In genomic region chr8:45410882-45411281, GRCm38 (mm10) we compare ENCODE assay signal across 8 mouse cellular contexts. TPM values are rescaled to one million over a fixed set of nuclear protein-coding genes. Genes with fewer than 3 reads are reported as not detected.
DNase-seq lines count a peak whose midpoint lies in the region; ATAC-seq and TF ChIP-seq lines count a peak whose summit lies in the region.

TSS of gene Tlr3 (minus strand) at chr8:45411080.

- no peaks in the 10 kb centered on the region for H3K9me3 ChIP-seq in heart, embryonic 16.5 days (replicated peaks; ENCODE audit: control insufficient read depth, low read length)
- H3K9me3 ChIP-seq in limb, embryonic 15.5 days = no peaks in the 10 kb centered on the region

- H3K27me3 ChIP-seq in heart, embryonic 16.5 days (ENCODE audit: control insufficient read depth, insufficient read depth, low read length) = no peaks in the 10 kb centered on the region
- H3K27me3 ChIP-seq in limb, embryonic 15.5 days = no peaks in the 10 kb centered on the region

- DNase-seq in urinary bladder, postnatal 14 days (ENCODE audit: low spot score) = peak; percentile 16
- no peak for DNase-seq in urinary bladder, postnatal 10 days (ENCODE audit: low spot score)
- no peak for DNase-seq in right cerebral cortex, postnatal 14 days
- DNase-seq in adrenal gland, postnatal 4 days (ENCODE audit: low spot score in 2 of 2) = no peak
- no peak for DNase-seq in MN1 (ENCODE audit: low spot score)

- H3K9ac ChIP-seq in heart, embryonic 16.5 days (ENCODE audit: low read length) = peak within 1 kb of the TSS; percentile 73
- H3K9ac ChIP-seq in limb, embryonic 15.5 days = peak within 1 kb of the TSS; percentile 40; the same call in 1 of the 2 replicates

- no peak for TF ChIP-seq CTCF in olfactory bulb, adult 2 months (IDR thresholded peaks at IDR 0.05; ENCODE audit: insufficient read depth, low read depth, low read length)

- no peaks in the 10 kb centered on the region; the same call in 1 of the 2 replicates for H3K4me1 ChIP-seq in heart, embryonic 16.5 days (ENCODE audit: control insufficient read depth, insufficient read depth, low read length)
- peaks cover 6% of the 10 kb centered on the region for H3K4me1 ChIP-seq in limb, embryonic 15.5 days
- H3K4me1 ChIP-seq in olfactory bulb, adult 2 months (ENCODE audit: control insufficient read depth, insufficient read depth, low read length) = 0 out of 2 replicates have a peak, but pooled peaks cover 2% of the 10 kb centered on the region

- peak within 1 kb of the TSS; percentile 59 for H3K4me3 ChIP-seq in heart, embryonic 16.5 days (ENCODE audit: low read length)
- peak within 1 kb of the TSS; percentile 43 for H3K4me3 ChIP-seq in limb, embryonic 15.5 days
- H3K4me3 ChIP-seq in olfactory bulb, adult 2 months (ENCODE audit: insufficient read depth, low read depth, low read length) = peak within 1 kb of the TSS; percentile 54

- peak within 1 kb of the TSS; percentile 85 for H3K27ac ChIP-seq in heart, embryonic 16.5 days (ENCODE audit: low read length)
- peak within 1 kb of the TSS; percentile 51 for H3K27ac ChIP-seq in limb, embryonic 15.5 days
- H3K27ac ChIP-seq in olfactory bulb, adult 2 months (ENCODE audit: insufficient read depth, low read depth, low read length) = peak within 1 kb of the TSS; percentile 32

- no peak for ATAC-seq in heart, embryonic 16.5 days (replicated peaks; ENCODE audit: extremely low read depth, insufficient read depth, low FRiP score)
- ATAC-seq in limb, embryonic 15.5 days (ENCODE audit: insufficient number of reproducible peaks, low FRiP score, low TSS enrichment, low read depth) = no peak

- TF ChIP-seq POLR2A in olfactory bulb, adult 2 months (IDR thresholded peaks at IDR 0.05; ENCODE audit: insufficient read depth, low read depth, low read length) = no peak

- peak within 1 kb of the TSS; percentile 64 for H3K4me2 ChIP-seq in heart, embryonic 16.5 days (ENCODE audit: low read depth, low read length)
- H3K4me2 ChIP-seq in limb, embryonic 15.5 days = peak within 1 kb of the TSS; percentile 53

- H3K36me3 ChIP-seq in heart, embryonic 16.5 days (ENCODE audit: control insufficient read depth, insufficient read depth) = no peaks in the 10 kb centered on the region
- H3K36me3 ChIP-seq in limb, embryonic 15.5 days = no peaks in the 10 kb centered on the region

- 55% methylated on average over 2 of the region's 2 CpGs for WGBS in heart, embryonic 16.5 days
- WGBS in limb, embryonic 15.5 days = 43% methylated on average over 2 of the region's 2 CpGs
- WGBS in olfactory bulb, adult 2 months = 52% methylated on average over 2 of the region's 2 CpGs

RNA-seq across cellular contexts. Expression of gene Tlr3, which starts in this region (rescaled TPM):
- polyA plus RNA-seq in heart, embryonic 16.5 days (2015; fragmentation: Nextera tagmentation; extraction: Ambion mirVana) = 2.0 and 3.2 TPM in 2 replicates
- polyA plus RNA-seq in limb, embryonic 15.5 days (2015; fragmentation: Nextera tagmentation; extraction: Ambion mirVana) = 1.0 and 1.2 TPM in 2 replicates
- not detected in 2 replicates for polyA plus RNA-seq in olfactory bulb, adult 2 months (2012; ENCODE audit: insufficient read depth, insufficient read length, low replicate concordance, missing spikeins)
- 10 to 100 TPM in 1 of 2 experiments, 1 to 10 TPM in 1; 9.7 to 10.7 TPM for total RNA-seq in adrenal gland, postnatal 4 days (2021)

Comparison
In these comparisons a context has a peak if more than half of its experiments do, and no peak if none do; other contexts are left out.
1. H3K27ac ChIP-seq: peak in every context shown above with its lines; median percentile 85 in heart, embryonic 16.5 days; 51 in limb, embryonic 15.5 days; 32 in olfactory bulb, adult 2 months.